Mouse (Mus musculus): ENCODE data around the gene Dop1b. TPM values are rescaled to one million over a fixed set of nuclear protein-coding genes. Genes with fewer than 3 reads are reported as not detected.

Gene Dop1b
- total RNA-seq, 2 experiments from 2014 or later: 98.2 to 104 TPM

- DNase-seq (ENCODE audit: low spot score in 2 of 2): peak in 1 of 2 experiments; percentile 54
Measured at GRCm38 (mm10) chr16:93712189-93712885, 633 bp downstream of the Dop1b start.

GRCm38 (mm10) chr16:93712966-93713365 is 1.3 kb downstream of the Dop1b start:
- no peak for DNase-seq (ENCODE audit: low spot score in 2 of 2)

GRCm38 (mm10) chr16:93714426-93714825 is 2.7 kb downstream of the Dop1b start:
- no peak for DNase-seq (ENCODE audit: low spot score in 2 of 2)

GRCm38 (mm10) chr16:93715826-93716225 is 4.1 kb downstream of the Dop1b start:
- no peak for DNase-seq (ENCODE audit: low spot score in 2 of 2)

GRCm38 (mm10) chr16:93717299-93717703 is 5.6 kb downstream of the Dop1b start:
- DNase-seq (ENCODE audit: low spot score in 2 of 2): peak; percentile 52 to 64

GRCm38 (mm10) chr16:93721771-93722170 is 10.1 kb downstream of the Dop1b start:
- DNase-seq (ENCODE audit: low spot score in 2 of 2): no peak

GRCm38 (mm10) chr16:93722476-93722875 is 10.8 kb downstream of the Dop1b start:
- DNase-seq (ENCODE audit: low spot score in 2 of 2): no peak

GRCm38 (mm10) chr16:93725417-93726144 is 13.9 kb downstream of the Dop1b start:
- DNase-seq (ENCODE audit: low spot score in 2 of 2): no peak

- DNase-seq (ENCODE audit: low spot score in 2 of 2): no peak
Measured at GRCm38 (mm10) chr16:93726186-93726585, 14.5 kb downstream of the Dop1b start.

GRCm38 (mm10) chr16:93728676-93729075 is 17.0 kb downstream of the Dop1b start:
- no peak for DNase-seq (ENCODE audit: low spot score in 2 of 2)

- DNase-seq (ENCODE audit: low spot score in 2 of 2): peak in 1 of 2 experiments; percentile 62
Measured at GRCm38 (mm10) chr16:93729801-93730721, 18.4 kb downstream of the Dop1b start.

GRCm38 (mm10) chr16:93731310-93731709 is 19.6 kb downstream of the Dop1b start:
- no peak for DNase-seq (ENCODE audit: low spot score in 2 of 2)

GRCm38 (mm10) chr16:93732875-93733569 is 21.3 kb downstream of the Dop1b start:
- DNase-seq (ENCODE audit: low spot score in 2 of 2): no peak

GRCm38 (mm10) chr16:93739251-93739650 is 27.5 kb downstream of the Dop1b start:
- DNase-seq (ENCODE audit: low spot score in 2 of 2): no peak

GRCm38 (mm10) chr16:93742903-93743302 is 31.2 kb downstream of the Dop1b start:
- DNase-seq (ENCODE audit: low spot score in 2 of 2): no peak

GRCm38 (mm10) chr16:93744049-93744490 is 32.4 kb downstream of the Dop1b start:
- no peak for DNase-seq (ENCODE audit: low spot score in 2 of 2)

GRCm38 (mm10) chr16:93744804-93745340 is 33.2 kb downstream of the Dop1b start:
- DNase-seq (ENCODE audit: low spot score in 2 of 2): no peak

GRCm38 (mm10) chr16:93746397-93746796 is 34.7 kb downstream of the Dop1b start:
- DNase-seq (ENCODE audit: low spot score in 2 of 2): no peak

GRCm38 (mm10) chr16:93746957-93747356 is 35.3 kb downstream of the Dop1b start:
- DNase-seq (ENCODE audit: low spot score in 2 of 2): no peak

GRCm38 (mm10) chr16:93747421-93747820 is 35.7 kb downstream of the Dop1b start:
- DNase-seq (ENCODE audit: low spot score in 2 of 2): no peak

Data from layer of hippocampus, postnatal 14 days (tissue).